Mouse (Mus musculus) heart, adult 2 months (tissue): Measurements from ENCODE around the gene Klhl25.

Experiments
- CTCF ChIP-seq: fragments of 200-600 bp; IDR thresholded peaks from 2 replicates; pipeline ENCODE4 v1.8.1; 2022; ENCODE audit warnings: antibody characterized with exemption, mild to moderate bottlenecking, moderate library complexity
- POLR2A ChIP-seq: fragments of 200-500 bp; IDR thresholded peaks from 2 replicates; pipeline ENCODE4 v1.6.1; 2011; ENCODE audit warnings: mild to moderate bottlenecking, low read depth, low read length, control low read depth; ENCODE audit not compliant: insufficient read depth

DNA sequence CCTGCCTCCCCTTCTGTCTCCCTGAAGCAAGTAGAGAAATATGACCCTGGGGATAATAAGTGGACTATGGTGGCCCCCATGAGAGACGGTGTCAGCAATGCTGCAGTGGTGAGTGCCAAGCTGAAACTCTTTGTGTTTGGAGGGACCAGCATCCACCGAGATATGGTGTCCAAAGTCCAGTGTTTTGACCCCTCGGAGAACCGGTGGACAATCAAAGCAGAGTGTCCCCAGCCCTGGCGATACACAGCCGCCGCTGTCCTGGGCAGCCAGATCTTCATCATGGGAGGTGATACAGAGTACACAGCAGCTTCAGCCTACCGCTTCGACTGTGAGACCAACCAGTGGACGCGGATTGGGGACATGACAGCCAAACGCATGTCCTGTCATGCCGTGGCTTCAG lies 18.4 kb downstream of the Klhl25 start:
- no peak for TF ChIP-seq CTCF
- TF ChIP-seq POLR2A, result no peak
